Mouse (Mus musculus): ENCODE measurements around the gene Pde6h.

DNA sequence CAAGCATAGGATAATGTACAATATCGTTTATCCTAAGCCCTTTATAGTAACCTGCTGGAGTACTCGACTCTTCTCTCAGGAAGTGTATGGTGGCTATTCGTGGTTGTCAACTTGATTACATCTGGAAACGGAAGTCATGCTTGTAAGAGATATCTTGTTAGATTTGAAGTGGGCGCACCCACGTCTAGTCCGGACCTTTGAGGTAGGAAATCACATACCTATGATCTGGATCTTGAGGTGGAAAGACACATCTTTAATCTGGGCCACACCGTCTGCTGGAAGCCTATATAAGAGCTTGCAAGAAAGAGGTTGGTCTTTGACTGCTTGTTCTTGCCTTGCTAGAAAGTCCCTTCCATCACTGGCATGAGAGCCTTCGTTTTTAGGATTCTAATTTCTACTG, 21.1 kb upstream of the Pde6h start:
- TF ChIP-seq TCF12 (IDR thresholded peaks at IDR 0.05; ENCODE audit: insufficient read depth, poor library complexity, severe bottlenecking) (no peak), POLR2A (IDR thresholded peaks at IDR 0.05; ENCODE audit: insufficient read length, low read depth) (no peak), REST (IDR thresholded peaks at IDR 0.05; ENCODE audit: insufficient read depth, insufficient read length) (no peak), MYOD1 (IDR thresholded peaks at IDR 0.05; ENCODE audit: control insufficient read depth in 1 of 3, insufficient read length in 2 of 3, low read depth in 2 of 3) (no peak), CEBPB (IDR thresholded peaks at IDR 0.05; ENCODE audit: insufficient read depth, poor library complexity, severe bottlenecking) (no peak), USF1 (IDR thresholded peaks at IDR 0.05; ENCODE audit: low read depth) (no peak), MAX (IDR thresholded peaks at IDR 0.05; ENCODE audit: low read depth) (no peak), TCF3 (IDR thresholded peaks at IDR 0.05; ENCODE audit: insufficient read length, low read depth) (no peak)
